Mouse (Mus musculus) frontal cortex, postnatal 10 days (tissue): Measurements from ENCODE around the gene Zfp385b.

Experiments used
- DNase-seq, 2 experiments: peaks; one replicate each; pipeline ENCODE4 v3.0.0; 2022; ENCODE audit warnings: low spot score in 2 of 2, mixed read lengths in 1 of 2

Gene Zfp385b

GRCm38 (mm10) chr2:77518693-77519092, 300.7 kb downstream of the Zfp385b start:
- no peak for DNase-seq

GRCm38 (mm10) chr2:77516606-77517005, 302.8 kb downstream of the Zfp385b start:
- DNase-seq, result no peak

GRCm38 (mm10) chr2:77515654-77516053, 303.8 kb downstream of the Zfp385b start:
- DNase-seq, result no peak

- DNase-seq, result no peak
Observed at GRCm38 (mm10) chr2:77515011-77515410, 304.4 kb downstream of the Zfp385b start.

- no peak for DNase-seq
Observed at GRCm38 (mm10) chr2:77514476-77514875, 305.0 kb downstream of the Zfp385b start.

- DNase-seq, result no peak
Observed at GRCm38 (mm10) chr2:77508731-77509130, 310.7 kb downstream of the Zfp385b start.

GRCm38 (mm10) chr2:77506308-77506707, 313.1 kb downstream of the Zfp385b start:
- DNase-seq, result no peak

- no peak for DNase-seq
Observed at GRCm38 (mm10) chr2:77505614-77506013, 313.8 kb downstream of the Zfp385b start.

- no peak for DNase-seq
Observed at GRCm38 (mm10) chr2:77503674-77504351, 315.6 kb downstream of the Zfp385b start.

GRCm38 (mm10) chr2:77503217-77503616, 316.2 kb downstream of the Zfp385b start:
- no peak for DNase-seq

- DNase-seq, result no peak
Observed at GRCm38 (mm10) chr2:77502458-77502857, 317.0 kb downstream of the Zfp385b start.

- DNase-seq, result no peak
Observed at GRCm38 (mm10) chr2:77500480-77500879, 319.0 kb downstream of the Zfp385b start.

- no peak for DNase-seq
Observed at GRCm38 (mm10) chr2:77498379-77498778, 321.1 kb downstream of the Zfp385b start.

GRCm38 (mm10) chr2:77497942-77498341, 321.5 kb downstream of the Zfp385b start:
- DNase-seq, result no peak

- no peak for DNase-seq
Observed at GRCm38 (mm10) chr2:77496071-77496470, 323.4 kb downstream of the Zfp385b start.

GRCm38 (mm10) chr2:77495344-77495743, 324.1 kb downstream of the Zfp385b start:
- DNase-seq, result no peak

- no peak for DNase-seq
Observed at GRCm38 (mm10) chr2:77493695-77494094, 325.7 kb downstream of the Zfp385b start.

- no peak for DNase-seq
Observed at GRCm38 (mm10) chr2:77487151-77487550, 332.3 kb downstream of the Zfp385b start.

GRCm38 (mm10) chr2:77481274-77481673, 338.2 kb downstream of the Zfp385b start:
- DNase-seq, result no peak

GRCm38 (mm10) chr2:77477536-77477935, 341.9 kb downstream of the Zfp385b start:
- no peak for DNase-seq

- no peak for DNase-seq
Observed at GRCm38 (mm10) chr2:77476444-77476843, 343.0 kb downstream of the Zfp385b start.

- no peak for DNase-seq
Observed at GRCm38 (mm10) chr2:77472254-77472837, 347.1 kb downstream of the Zfp385b start.

- no peak for DNase-seq
Observed at GRCm38 (mm10) chr2:77470716-77471115, 348.7 kb downstream of the Zfp385b start.

- DNase-seq, result no peak
Observed at GRCm38 (mm10) chr2:77461413-77461812, 358.0 kb downstream of the Zfp385b start.
